8 mouse cellular contexts compared by ENCODE assay signal in the genomic region with DNA sequence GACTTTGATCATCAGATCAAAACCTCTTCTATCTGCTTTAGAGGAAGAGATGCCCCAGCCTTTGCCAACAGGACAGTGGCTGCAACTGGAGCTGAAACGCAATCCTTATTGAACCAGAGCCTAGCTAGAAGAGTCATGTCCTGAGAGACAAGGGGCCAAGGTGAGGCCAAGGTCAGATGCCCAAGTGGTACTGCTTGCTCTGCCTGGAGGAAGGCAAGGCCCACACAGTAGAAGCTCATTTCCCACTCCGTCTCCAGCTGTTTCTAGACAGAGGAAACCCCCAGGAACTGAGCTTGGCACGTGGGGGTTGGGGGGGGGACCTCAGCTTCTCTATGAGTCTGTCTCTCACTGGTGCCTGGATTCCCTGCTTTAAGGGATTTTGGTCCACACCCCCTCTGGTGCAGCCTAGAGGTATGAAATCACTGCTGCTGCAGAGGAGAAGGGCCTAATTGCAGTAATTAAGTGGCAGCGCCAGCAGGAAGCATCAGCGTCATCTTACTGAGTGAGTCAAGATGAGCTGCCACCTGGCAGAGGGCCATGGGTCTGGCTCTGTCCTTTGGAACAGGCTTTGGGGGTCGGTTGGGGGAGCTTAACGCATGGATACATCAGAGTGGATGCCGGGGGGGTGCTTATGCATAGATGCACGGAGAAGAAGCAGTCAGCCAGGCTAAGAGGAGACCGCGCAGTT.
DNase-seq lines count a peak whose midpoint lies in the region; ATAC-seq and TF ChIP-seq lines count a peak whose summit lies in the region.

No protein-coding gene starts in this region.

- peak; percentile 85 for DNase-seq in lung, embryonic 14.5 days
- no peak for DNase-seq in lung, adult 18-20 months
- peak; percentile 75 for DNase-seq in adrenal gland, postnatal 25 days
- DNase-seq in hindbrain, embryonic 10.5 days (ENCODE audit: low spot score): no peak
- DNase-seq in kidney, postnatal 14 days: no peak

- peak; percentile 19; the same call in 1 of the 2 replicates for ATAC-seq in lung, embryonic 14.5 days (ENCODE audit: insufficient read depth)
- 0 out of 2 replicates have a peak, but pooled peaks have one; percentile 6 for ATAC-seq in neural tube, embryonic 15.5 days (ENCODE audit: low FRiP score)
- ATAC-seq in liver, embryonic 12.5 days: no peak
- no peak for ATAC-seq in CD4-positive, CD25-positive, alpha-beta regulatory T cell, adult 4 months

- H3K9ac ChIP-seq in lung, embryonic 14.5 days: no peak overlapping the region
- peak overlapping the region; percentile 23; the same call in 1 of the 2 replicates for H3K9ac ChIP-seq in neural tube, embryonic 15.5 days (replicated peaks)
- no peak overlapping the region for H3K9ac ChIP-seq in liver, embryonic 12.5 days

- TF ChIP-seq CTCF in lung, embryonic 14.5 days (IDR thresholded peaks at IDR 0.05; ENCODE audit: low read depth): no peak

- 41% methylated on average over 11 of the region's 11 CpGs for WGBS in lung, embryonic 14.5 days
- 74% methylated on average over 11 of the region's 11 CpGs for WGBS in hindbrain, embryonic 10.5 days
- WGBS in neural tube, embryonic 15.5 days: 17% methylated on average over 11 of the region's 11 CpGs
- WGBS in liver, embryonic 12.5 days (ENCODE audit: insufficient replicate concordance): 68% methylated on average over 11 of the region's 11 CpGs

- peaks cover 11% of the 10 kb centered on the region for H3K36me3 ChIP-seq in lung, embryonic 14.5 days (ENCODE audit: insufficient read depth)
- H3K36me3 ChIP-seq in hindbrain, embryonic 10.5 days: peaks cover 30% of the 10 kb centered on the region
- 0 out of 2 replicates have a peak, but pooled peaks cover 3% of the 10 kb centered on the region for H3K36me3 ChIP-seq in neural tube, embryonic 15.5 days
- H3K36me3 ChIP-seq in liver, embryonic 12.5 days: no peaks in the 10 kb centered on the region

- peak overlapping the region; percentile 37; the same call in 1 of the 2 replicates for H3K27ac ChIP-seq in lung, embryonic 14.5 days (ENCODE audit: low read depth)
- H3K27ac ChIP-seq in hindbrain, embryonic 10.5 days: peak overlapping the region; percentile 85; the same call in 1 of the 2 replicates
- H3K27ac ChIP-seq in neural tube, embryonic 15.5 days (replicated peaks): peak overlapping the region; percentile 88
- no peak overlapping the region for H3K27ac ChIP-seq in liver, embryonic 12.5 days

- H3K4me1 ChIP-seq in lung, embryonic 14.5 days (ENCODE audit: insufficient read depth): peaks cover 22% of the 10 kb centered on the region
- H3K4me1 ChIP-seq in hindbrain, embryonic 10.5 days (replicated peaks): peaks cover 73% of the 10 kb centered on the region
- peaks cover 79% of the 10 kb centered on the region for H3K4me1 ChIP-seq in neural tube, embryonic 15.5 days
- H3K4me1 ChIP-seq in liver, embryonic 12.5 days: 0 out of 2 replicates have a peak, but pooled peaks cover 5% of the 10 kb centered on the region

- no peaks in the 10 kb centered on the region for H3K27me3 ChIP-seq in lung, embryonic 14.5 days (ENCODE audit: insufficient read depth, low read length)
- 0 out of 2 replicates have a peak, but pooled peaks cover 7% of the 10 kb centered on the region for H3K27me3 ChIP-seq in hindbrain, embryonic 10.5 days (ENCODE audit: insufficient read depth, poor library complexity, severe bottlenecking)
- no peaks in the 10 kb centered on the region for H3K27me3 ChIP-seq in neural tube, embryonic 15.5 days (replicated peaks)
- peaks cover 8% of the 10 kb centered on the region; the same call in 1 of the 2 replicates for H3K27me3 ChIP-seq in liver, embryonic 12.5 days (replicated peaks)

- no peaks in the 10 kb centered on the region for H3K9me3 ChIP-seq in lung, embryonic 14.5 days (ENCODE audit: low read depth, low read length)
- H3K9me3 ChIP-seq in hindbrain, embryonic 10.5 days: no peaks in the 10 kb centered on the region
- H3K9me3 ChIP-seq in neural tube, embryonic 15.5 days (replicated peaks): no peaks in the 10 kb centered on the region
- no peaks in the 10 kb centered on the region for H3K9me3 ChIP-seq in liver, embryonic 12.5 days (replicated peaks)

- H3K4me3 ChIP-seq in lung, embryonic 14.5 days (ENCODE audit: low read depth, low read length): no peak overlapping the region
- H3K4me3 ChIP-seq in hindbrain, embryonic 10.5 days: no peak overlapping the region
- H3K4me3 ChIP-seq in neural tube, embryonic 15.5 days (replicated peaks): no peak overlapping the region
- no peak overlapping the region for H3K4me3 ChIP-seq in liver, embryonic 12.5 days

- no peak overlapping the region for H3K4me2 ChIP-seq in lung, embryonic 14.5 days
- H3K4me2 ChIP-seq in neural tube, embryonic 15.5 days: no peak overlapping the region
- H3K4me2 ChIP-seq in liver, embryonic 12.5 days: no peak overlapping the region

Comparison
In these comparisons a context has a peak if more than half of its experiments do, and no peak if none do; other contexts are left out.
1. DNase-seq: peak in lung, embryonic 14.5 days (single experiment) and adrenal gland, postnatal 25 days (single experiment); none in lung, adult 18-20 months (0 of 2), hindbrain, embryonic 10.5 days (single experiment) and kidney, postnatal 14 days (single experiment).
2. ATAC-seq: peak in lung, embryonic 14.5 days (single experiment) and neural tube, embryonic 15.5 days (single experiment); none in liver, embryonic 12.5 days (single experiment) and CD4-positive, CD25-positive, alpha-beta regulatory T cell, adult 4 months (single experiment).